Mouse (Mus musculus) megakaryocyte-erythroid progenitor cell, adult 5-6 weeks (primary cell): ENCODE data around the gene Ddx46. TPM values are rescaled to one million over a fixed set of nuclear protein-coding genes. Genes with fewer than 3 reads are reported as not detected.
A peak's percentile ranks its signal among the peaks of the same experiment; 100 is the strongest.
"Not testable (repeated sequence)": the region's sequence is repeated elsewhere in the genome, so short reads cannot be mapped to it uniquely, and the experiment has no call there.

Source experiments
- ATAC-seq: replicated peaks from 2 replicates; pipeline ENCODE4 v1.8.0; 2016; ENCODE audit warnings: mild to moderate bottlenecking, inconsistent platforms; ENCODE audit not compliant: severe bottlenecking, poor library complexity, low FRiP score, low TSS enrichment
- total RNA-seq, 2 experiments: library from RNA; stranded (forward) in 1 of 2; stranded (reverse) in 1 of 2; fragments of 200-1000, 215-1000 nt in 1 of 2; fragments of >200 nt in 1 of 2; fragmentation: Nextera tagmentation in 1 of 2; gene quantifications; 2 replicates each; pipeline ENCODE4 v1.2.3; 2014 to 2017

Gene Ddx46
- 87.1 and 100 TPM in 2 replicates for total RNA-seq (2014; fragmentation: Nextera tagmentation)
- total RNA-seq (2017): 131 and 141 TPM in 2 replicates

- peak; percentile 97 for ATAC-seq
Measured at GRCm38 (mm10) chr13:55634639-55635127, at the start of gene Ddx46. TSS of gene Ddx46 (plus strand) at chr13:55635027.

DNA sequence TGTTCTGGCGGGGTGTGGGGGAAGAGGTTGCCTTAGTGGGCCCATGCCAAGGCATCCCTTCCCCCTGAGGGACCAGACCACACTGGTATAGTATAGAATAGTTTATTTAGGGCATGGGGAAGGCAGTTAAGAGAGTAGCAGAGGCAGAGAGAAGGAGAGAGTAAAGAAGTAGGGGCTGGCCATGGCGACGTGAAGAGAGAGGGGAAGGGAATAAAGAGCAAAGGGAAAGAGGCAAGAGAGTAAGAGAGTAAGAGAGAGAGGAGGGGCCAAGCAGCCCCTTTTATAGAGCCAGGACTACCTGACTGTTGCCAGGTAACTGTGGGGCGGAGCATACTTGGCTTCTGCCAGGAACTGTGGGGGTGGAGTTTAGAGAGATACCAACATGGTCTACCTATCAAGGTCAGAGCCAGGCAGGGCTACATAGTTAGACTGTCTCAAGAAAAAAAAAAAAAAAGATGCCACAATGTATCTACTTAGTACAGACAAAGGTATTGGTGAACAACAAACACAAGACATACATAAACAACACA lies 42.8 kb upstream of the Ddx46 start:
- ATAC-seq: no peak

- peak; percentile 100 for ATAC-seq
Measured at GRCm38 (mm10) chr13:55592512-55593253, 42.1 kb upstream of the Ddx46 start.

DNA sequence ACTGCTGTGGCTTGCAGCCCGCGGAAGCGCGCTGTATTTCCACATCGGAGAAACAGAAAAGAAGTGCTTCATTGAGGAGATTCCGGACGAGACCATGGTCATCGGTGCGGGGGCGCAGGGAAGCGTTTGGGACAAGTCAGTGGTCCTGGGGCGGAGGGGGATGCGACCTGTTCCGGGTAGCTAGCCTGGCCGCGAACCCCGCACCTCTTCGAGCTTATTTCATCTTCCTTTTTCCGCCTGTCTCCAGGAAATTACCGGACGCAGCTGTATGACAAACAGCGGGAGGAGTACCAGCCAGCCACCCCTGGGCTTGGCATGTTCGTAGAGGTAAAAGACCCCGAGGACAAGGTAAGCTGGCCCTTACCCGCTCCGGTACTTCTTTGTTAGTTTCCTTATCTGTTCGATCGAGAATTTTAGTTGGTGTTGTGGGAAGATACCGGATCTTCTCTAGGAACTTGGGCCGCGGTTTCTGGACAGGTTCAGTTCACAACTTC lies 41.5 kb upstream of the Ddx46 start:
- ATAC-seq: no peak; the same call in 1 of the 2 replicates

GRCm38 (mm10) chr13:55595375-55595774 lies 39.5 kb upstream of the Ddx46 start:
- no peak for ATAC-seq

DNA sequence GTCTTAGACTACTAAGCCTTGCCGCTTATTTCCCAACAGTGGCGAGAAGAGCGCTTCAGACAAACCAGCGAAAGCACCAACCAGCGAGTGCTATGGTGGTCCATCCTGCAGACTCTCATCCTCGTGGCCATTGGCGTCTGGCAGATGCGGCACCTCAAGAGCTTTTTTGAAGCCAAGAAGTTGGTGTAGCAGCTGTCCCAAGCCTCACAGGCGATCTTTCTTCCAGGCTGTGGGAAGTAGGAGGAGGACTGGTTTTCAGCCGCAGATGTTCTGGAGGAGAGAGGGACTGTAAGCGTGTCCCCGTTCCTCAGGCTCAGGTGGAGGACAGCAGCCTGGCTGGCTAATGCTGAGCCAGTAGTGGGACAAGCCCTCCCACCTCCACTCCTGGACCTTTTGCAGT lies 38.0 kb upstream of the Ddx46 start:
- no peak for ATAC-seq

GRCm38 (mm10) chr13:55599566-55600540 lies 35.0 kb upstream of the Ddx46 start, which contains the start of gene B4galt7:
TSS of gene B4galt7 (plus strand) at chr13:55599896.
- peak; percentile 73 for ATAC-seq

DNA sequence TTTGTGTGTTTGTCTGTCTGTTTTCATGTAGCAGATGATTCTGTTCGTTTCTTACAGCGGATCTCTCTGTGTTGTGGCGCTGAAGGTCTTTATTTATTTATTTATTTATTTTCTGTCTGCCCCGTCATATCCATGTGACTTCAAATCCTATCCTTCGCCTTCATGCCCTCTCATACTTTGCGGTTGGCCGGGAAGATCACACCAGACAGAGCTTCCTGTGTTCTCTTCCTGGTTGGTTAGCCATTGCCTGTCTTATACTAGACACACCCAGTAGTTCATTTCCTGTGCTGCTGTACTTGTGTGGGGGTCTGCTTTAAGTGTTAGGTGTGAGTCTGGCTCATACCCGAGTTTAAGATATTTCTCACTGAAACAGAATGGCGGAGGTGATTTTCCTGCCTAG lies 34.2 kb upstream of the Ddx46 start:
- ATAC-seq: peak; percentile 60

- ATAC-seq: peak; percentile 40
Measured at GRCm38 (mm10) chr13:55601611-55602010, 33.2 kb upstream of the Ddx46 start.

GRCm38 (mm10) chr13:55604606-55605005 lies 30.2 kb upstream of the Ddx46 start:
- ATAC-seq: no peak

- no peak for ATAC-seq
Measured at GRCm38 (mm10) chr13:55606899-55607623, 27.8 kb upstream of the Ddx46 start.

DNA sequence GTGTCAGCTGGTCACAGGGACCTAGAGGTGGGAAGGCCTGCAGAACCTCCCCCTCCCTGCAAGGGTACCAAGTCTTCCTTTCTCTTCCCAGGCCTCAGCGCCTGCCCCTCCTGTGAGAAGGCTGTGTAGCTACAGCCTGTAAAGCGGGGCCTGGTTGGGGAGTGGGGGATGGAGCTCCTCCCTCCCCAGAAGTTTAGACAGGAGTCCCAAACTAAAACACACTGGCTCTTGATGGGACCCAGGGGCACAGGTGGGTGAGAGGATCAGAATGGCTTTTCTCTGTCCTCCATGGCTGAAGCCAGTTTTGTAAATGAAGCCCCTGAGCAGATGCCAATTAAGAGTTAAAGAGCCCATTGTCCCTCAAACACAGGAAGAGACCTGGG lies 27.2 kb upstream of the Ddx46 start:
- no peak for ATAC-seq

DNA sequence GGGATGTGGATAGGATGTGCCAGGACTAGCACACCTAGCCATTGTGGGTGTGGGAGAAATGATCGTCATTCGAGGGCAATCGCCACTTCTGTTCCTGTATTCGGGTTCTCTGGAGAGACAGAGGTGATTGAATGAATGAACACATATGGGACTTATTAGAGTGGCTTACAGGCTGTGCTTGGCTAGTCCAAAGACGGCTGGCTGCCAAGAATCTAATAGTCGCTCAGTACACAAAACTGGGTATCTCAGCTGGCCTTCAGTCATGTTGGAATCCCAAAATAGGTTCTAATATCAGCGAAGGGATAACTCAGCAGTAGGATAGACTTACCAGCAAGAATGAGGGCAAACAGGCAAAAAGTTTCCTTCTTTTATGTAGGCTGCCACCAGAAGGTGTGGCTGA lies 22.8 kb upstream of the Ddx46 start:
- no peak for ATAC-seq

GRCm38 (mm10) chr13:55613471-55613870 lies 21.4 kb upstream of the Ddx46 start:
- ATAC-seq: no peak

DNA sequence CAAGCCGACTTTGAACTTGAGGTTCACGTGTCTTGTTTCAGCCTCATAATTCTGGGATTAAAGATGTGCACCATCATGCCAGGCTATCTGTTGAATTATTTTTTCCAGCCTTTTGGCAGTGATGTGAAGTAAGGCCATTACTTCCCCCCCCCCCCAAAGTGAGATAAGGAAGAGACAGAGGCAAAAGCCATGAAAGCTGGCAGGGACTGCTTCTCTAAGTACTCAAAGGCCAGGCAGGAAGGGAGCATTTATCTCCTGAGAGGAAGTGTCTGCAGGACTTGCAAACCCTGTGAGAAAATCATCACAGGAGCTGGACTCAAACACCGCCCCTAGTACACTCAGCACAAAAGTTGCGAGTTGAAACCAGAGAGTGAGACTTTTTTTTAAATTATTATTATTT lies 15.5 kb upstream of the Ddx46 start:
- no peak for ATAC-seq

DNA sequence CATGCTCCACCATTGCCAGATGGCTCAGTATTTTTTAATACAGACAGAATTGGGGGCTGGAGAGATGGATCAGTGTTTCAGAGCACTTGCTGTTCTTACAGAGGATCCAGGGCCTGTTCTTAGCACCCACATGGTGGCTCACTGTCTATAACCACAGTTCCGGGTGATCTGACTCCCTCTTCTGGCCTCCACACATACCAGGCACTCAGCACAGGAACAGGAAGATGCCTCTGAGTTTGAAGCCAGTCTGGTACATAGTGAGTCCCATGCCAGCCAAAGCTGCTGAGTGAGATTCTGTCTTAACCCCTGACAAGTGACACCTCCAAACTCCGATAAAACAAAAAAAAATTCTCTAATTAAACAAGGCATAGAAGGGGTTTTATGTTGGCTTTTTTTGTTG lies 14.6 kb upstream of the Ddx46 start:
- ATAC-seq: no peak

DNA sequence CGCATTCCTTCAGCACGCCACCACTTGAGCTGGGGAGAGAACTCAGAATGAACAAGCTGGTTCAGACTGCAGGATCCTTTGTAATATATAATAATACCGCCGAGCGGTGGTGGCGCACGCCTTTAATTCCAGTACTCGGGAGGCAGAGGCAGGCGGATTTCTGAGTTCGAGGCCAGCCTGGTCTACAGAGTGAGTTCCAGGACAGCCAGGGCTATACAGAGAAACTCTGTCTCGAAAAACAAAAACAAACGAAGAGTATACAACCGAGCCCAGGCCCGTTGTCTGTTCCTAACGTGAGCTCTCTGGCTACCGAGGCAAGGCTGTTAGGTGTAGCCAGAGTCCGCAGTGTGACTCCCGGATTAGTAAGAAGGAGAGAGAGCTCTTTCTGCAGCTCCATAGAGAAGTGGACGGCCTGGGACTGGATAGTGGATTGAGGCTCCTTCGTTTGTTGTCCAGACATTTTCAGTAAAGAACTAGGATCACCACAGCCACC lies 12.6 kb upstream of the Ddx46 start:
- not testable (repeated sequence) for ATAC-seq

- peak; percentile 95 for ATAC-seq
Measured at GRCm38 (mm10) chr13:55622649-55623541, 11.9 kb upstream of the Ddx46 start, which contains the start of gene Caml. TSS of gene Caml (plus strand) at chr13:55623005.
